Mouse (Mus musculus): ENCODE results near the gene Olfr502. TPM values are rescaled to one million over a fixed set of nuclear protein-coding genes. Genes with fewer than 3 reads are reported as not detected.
"Not testable (repeated sequence)": the region's sequence is repeated elsewhere in the genome, so short reads cannot be mapped to it uniquely, and the experiment has no call there.

Gene Olfr502
- polyA plus RNA-seq (2016; fragmentation: Nextera tagmentation; extraction: Ambion mirVana) = not detected in 2 replicates

DNA sequence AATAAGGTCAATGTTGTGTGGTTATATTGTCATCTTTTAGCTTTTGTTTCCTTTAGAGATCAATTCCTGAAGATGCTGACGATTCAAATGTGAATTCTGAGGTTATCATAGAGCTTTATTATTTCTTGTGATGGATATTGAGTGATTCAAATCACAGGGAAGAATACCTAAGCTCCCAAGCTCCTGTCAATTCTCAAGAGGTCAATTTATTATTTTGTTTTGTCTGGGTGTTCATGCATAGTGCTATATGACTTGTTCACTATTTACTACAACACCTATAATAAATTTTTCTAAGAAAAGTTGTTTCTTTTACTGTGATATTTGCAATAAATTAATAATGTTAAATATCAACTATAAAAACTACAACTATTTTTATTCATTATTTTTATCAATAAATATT, at the start of gene Olfr502:
Gene Olfr502, minus strand, starts transcription at position 101 of the 400 bp plus-strand sequence.
- WGBS = 81% methylated on average over 1 of the region's 1 CpGs
- H3K27me3 ChIP-seq (ENCODE audit: poor library complexity, severe bottlenecking) = no peaks in the 10 kb centered on the region
- H3K27ac ChIP-seq = no peak within 1 kb of the TSS
- no peak for DNase-seq (ENCODE audit: extremely low spot score, low spot score)
- H3K4me3 ChIP-seq = no peak within 1 kb of the TSS
- H3K9me3 ChIP-seq = peaks cover 2% of the 10 kb centered on the region; the same call in 1 of the 2 replicates
- no peaks in the 10 kb centered on the region for H3K36me3 ChIP-seq (replicated peaks)
- H3K4me1 ChIP-seq = no peaks in the 10 kb centered on the region

DNA sequence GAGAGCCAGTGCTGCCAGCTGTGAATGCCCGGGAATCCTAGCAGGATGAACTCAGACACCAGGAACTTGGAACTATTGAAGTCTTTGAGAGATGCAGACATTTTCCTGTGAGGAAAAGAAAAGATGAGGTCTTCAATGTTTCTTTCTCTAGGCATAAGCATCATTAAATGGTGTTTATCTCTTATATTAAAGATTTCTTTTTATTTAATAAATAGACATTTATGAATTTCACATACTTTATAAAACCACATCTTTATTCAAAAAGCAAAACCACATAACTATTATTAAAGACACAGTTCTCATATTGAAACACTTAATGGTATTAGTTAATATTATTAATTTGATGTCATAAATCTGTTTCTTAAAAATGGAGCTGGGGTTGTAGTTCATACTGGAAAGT, 40.8 kb upstream of the Olfr502 start, which contains the start of gene Olfr504:
Gene Olfr504, minus strand, starts transcription at position 101 of the 400 bp plus-strand sequence.
- no peak for DNase-seq (ENCODE audit: extremely low spot score, low spot score)
- H3K27me3 ChIP-seq (ENCODE audit: poor library complexity, severe bottlenecking) = no peaks in the 10 kb centered on the region
- no peak within 1 kb of the TSS for H3K27ac ChIP-seq
- H3K36me3 ChIP-seq (replicated peaks) = no peaks in the 10 kb centered on the region
- H3K4me3 ChIP-seq = no peak within 1 kb of the TSS
- no peaks in the 10 kb centered on the region for H3K4me1 ChIP-seq
- WGBS = 92% methylated on average over 1 of the region's 1 CpGs
- peaks cover 4% of the 10 kb centered on the region; the same call in 1 of the 2 replicates for H3K9me3 ChIP-seq

DNA sequence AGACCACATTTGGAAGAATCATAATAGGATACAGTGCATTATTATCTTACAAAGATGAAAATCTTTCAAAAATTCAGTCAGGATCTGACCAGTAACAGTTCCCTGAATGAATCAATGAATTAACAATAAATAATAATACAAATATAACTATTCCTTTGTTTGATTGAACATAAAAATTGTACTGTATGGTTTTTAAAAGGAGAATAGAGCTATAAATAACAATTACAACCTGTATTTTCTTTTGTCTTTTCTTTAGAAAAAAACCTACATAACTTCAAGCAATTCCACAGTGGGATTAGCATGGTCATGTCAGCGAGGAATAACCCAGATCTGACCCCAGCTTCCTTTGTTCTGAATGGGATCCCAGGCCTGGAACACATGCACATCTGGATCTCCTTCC, 19.4 kb upstream of the Olfr502 start, which contains the start of gene Olfr503:
Gene Olfr503, plus strand, starts transcription at position 301 of the 400 bp plus-strand sequence.
- H3K4me1 ChIP-seq; H3K4me3 ChIP-seq; H3K9me3 ChIP-seq; H3K36me3 ChIP-seq (replicated peaks); DNase-seq (ENCODE audit: extremely low spot score, low spot score); H3K27ac ChIP-seq; H3K27me3 ChIP-seq (ENCODE audit: poor library complexity, severe bottlenecking): not testable (repeated sequence)
- WGBS = 67% methylated on average over 1 of the region's 1 CpGs

DNA sequence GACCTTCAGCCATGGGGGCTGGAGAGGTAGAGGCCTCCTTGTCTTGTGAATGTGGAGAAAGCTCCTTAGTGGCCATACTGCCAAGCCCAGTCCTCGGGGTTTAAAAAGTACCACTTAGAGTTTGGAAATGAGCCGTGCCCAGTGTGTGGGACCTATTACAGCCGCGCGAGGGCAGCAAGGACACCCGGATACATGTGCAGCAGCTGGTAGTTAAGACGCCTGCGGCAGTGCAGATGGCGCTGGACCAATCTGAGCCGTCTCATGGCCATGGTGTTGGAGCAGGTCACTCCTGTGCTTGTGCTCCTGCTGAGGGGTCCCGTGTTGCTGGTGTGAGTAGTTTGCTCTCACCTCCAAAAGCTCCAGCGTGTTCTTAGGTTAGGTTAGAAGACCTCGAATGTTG, 17.6 kb upstream of the Olfr502 start:
- no peaks in the 10 kb centered on the region for H3K36me3 ChIP-seq (replicated peaks)
- H3K4me1 ChIP-seq = no peaks in the 10 kb centered on the region
- WGBS = 87% methylated on average over 13 of the region's 13 CpGs
- no peaks in the 10 kb centered on the region for H3K9me3 ChIP-seq
- no peak overlapping the region for H3K27ac ChIP-seq
- no peaks in the 10 kb centered on the region for H3K27me3 ChIP-seq (ENCODE audit: poor library complexity, severe bottlenecking)
- no peak for DNase-seq (ENCODE audit: extremely low spot score, low spot score)
- no peak overlapping the region for H3K4me3 ChIP-seq

Other genes starting within 250 kb of the Olfr502 start
- gene Olfr490, start 236.1 kb downstream of the Olfr502 start, polyA plus RNA-seq (2016; fragmentation: Nextera tagmentation; extraction: Ambion mirVana) = not detected in 2 replicates
- not detected in 2 replicates for gene Olfr491, start 211.6 kb downstream of the Olfr502 start, polyA plus RNA-seq (2016; fragmentation: Nextera tagmentation; extraction: Ambion mirVana)
- not detected in 2 replicates for gene Olfr492, start 201.4 kb downstream of the Olfr502 start, polyA plus RNA-seq (2016; fragmentation: Nextera tagmentation; extraction: Ambion mirVana)
- gene Olfr493, start 178.1 kb downstream of the Olfr502 start, polyA plus RNA-seq (2016; fragmentation: Nextera tagmentation; extraction: Ambion mirVana) = not detected in 2 replicates
- gene Olfr494, start 159.7 kb downstream of the Olfr502 start, polyA plus RNA-seq (2016; fragmentation: Nextera tagmentation; extraction: Ambion mirVana) = not detected in 2 replicates
- not detected in 2 replicates for gene Olfr495, start 131.9 kb downstream of the Olfr502 start, polyA plus RNA-seq (2016; fragmentation: Nextera tagmentation; extraction: Ambion mirVana)
- not detected in 2 replicates for gene Olfr497, start 104.6 kb downstream of the Olfr502 start, polyA plus RNA-seq (2016; fragmentation: Nextera tagmentation; extraction: Ambion mirVana)
- gene Olfr498, start 59.7 kb downstream of the Olfr502 start, polyA plus RNA-seq (2016; fragmentation: Nextera tagmentation; extraction: Ambion mirVana) = not detected in 2 replicates
- gene Olfr503, start 19.5 kb upstream of the Olfr502 start, polyA plus RNA-seq (2016; fragmentation: Nextera tagmentation; extraction: Ambion mirVana) = not detected in 2 replicates
- not detected in 2 replicates for gene Olfr504, start 40.7 kb upstream of the Olfr502 start, polyA plus RNA-seq (2016; fragmentation: Nextera tagmentation; extraction: Ambion mirVana)
- gene Olfr506, start 85.7 kb upstream of the Olfr502 start, polyA plus RNA-seq (2016; fragmentation: Nextera tagmentation; extraction: Ambion mirVana) = not detected in 2 replicates
- gene Olfr507, start 96.7 kb upstream of the Olfr502 start, polyA plus RNA-seq (2016; fragmentation: Nextera tagmentation; extraction: Ambion mirVana) = not detected in 2 replicates
- gene Olfr508, start 104.9 kb upstream of the Olfr502 start, polyA plus RNA-seq (2016; fragmentation: Nextera tagmentation; extraction: Ambion mirVana) = not detected in 2 replicates
- not detected in 2 replicates for gene Olfr509, start 126.8 kb upstream of the Olfr502 start, polyA plus RNA-seq (2016; fragmentation: Nextera tagmentation; extraction: Ambion mirVana)
- gene Olfr510, start 141.4 kb upstream of the Olfr502 start, polyA plus RNA-seq (2016; fragmentation: Nextera tagmentation; extraction: Ambion mirVana) = not detected in 2 replicates
- not detected in 2 replicates for gene Olfr512, start 188.3 kb upstream of the Olfr502 start, polyA plus RNA-seq (2016; fragmentation: Nextera tagmentation; extraction: Ambion mirVana)
- gene Olfr513, start 225.9 kb upstream of the Olfr502 start, polyA plus RNA-seq (2016; fragmentation: Nextera tagmentation; extraction: Ambion mirVana) = not detected in 2 replicates

Data from forebrain, embryonic 10.5 days (tissue).